Mouse (Mus musculus): ENCODE measurements at regions not wholly inside any gene's neighbourhood (a gene's known extent, or its start where the extent isn't known, plus 50 kb on each side); places are given as distances from the start of the nearest gene placed in this dataset.

DNA sequence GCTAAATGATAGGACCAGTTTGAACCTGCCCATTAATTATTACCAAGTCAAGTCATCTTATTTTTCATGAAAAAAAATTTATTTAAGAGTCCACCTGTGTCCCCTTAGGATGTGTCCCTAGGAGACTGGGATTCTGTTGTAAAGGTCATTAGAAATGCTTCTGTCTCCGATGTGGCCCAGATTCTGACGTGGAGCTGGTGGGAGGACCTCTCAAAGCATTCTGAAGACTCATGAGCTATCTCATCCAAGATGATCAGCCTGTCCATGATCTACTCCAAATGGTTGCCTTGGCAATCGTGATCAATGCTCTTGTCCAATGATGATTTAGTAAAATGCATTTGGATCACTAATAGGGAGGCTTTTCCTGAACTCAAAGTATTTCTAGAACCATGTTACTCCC is 163.4 kb upstream of the Gm5148 start:
- TF ChIP-seq POLR2A (IDR thresholded peaks at IDR 0.05; ENCODE audit: borderline replicate concordance, extremely low read depth, low read depth, low read length) (no peak), CTCF (IDR thresholded peaks at IDR 0.05; ENCODE audit: insufficient read depth, low read length) (no peak)

All from lung, adult 2 months (tissue).